Mouse (Mus musculus) adrenal gland, adult 8-10 months (tissue): ENCODE results near the gene Fbxl8. TPM values are rescaled to one million over a fixed set of nuclear protein-coding genes. Genes with fewer than 3 reads are reported as not detected.

ENCODE experiments used
- DNase-seq: peaks from one replicate; pipeline ENCODE4 v3.0.0; 2022
- microRNA-seq, 2 experiments: library from miRNA; unstranded; fragments of <30 nt; microRNA quantifications; one replicate each; pipeline ENCODE4 v1.2.0; 2022
- total RNA-seq, 4 experiments: library from RNA; stranded (reverse); gene quantifications; 2 replicates each; pipeline ENCODE4 v1.2.4; 2022

Fbxl8 gene
- total RNA-seq, 4 experiments from 2014 or later: 3.9 to 5.4 (median 4.5) TPM

DNA sequence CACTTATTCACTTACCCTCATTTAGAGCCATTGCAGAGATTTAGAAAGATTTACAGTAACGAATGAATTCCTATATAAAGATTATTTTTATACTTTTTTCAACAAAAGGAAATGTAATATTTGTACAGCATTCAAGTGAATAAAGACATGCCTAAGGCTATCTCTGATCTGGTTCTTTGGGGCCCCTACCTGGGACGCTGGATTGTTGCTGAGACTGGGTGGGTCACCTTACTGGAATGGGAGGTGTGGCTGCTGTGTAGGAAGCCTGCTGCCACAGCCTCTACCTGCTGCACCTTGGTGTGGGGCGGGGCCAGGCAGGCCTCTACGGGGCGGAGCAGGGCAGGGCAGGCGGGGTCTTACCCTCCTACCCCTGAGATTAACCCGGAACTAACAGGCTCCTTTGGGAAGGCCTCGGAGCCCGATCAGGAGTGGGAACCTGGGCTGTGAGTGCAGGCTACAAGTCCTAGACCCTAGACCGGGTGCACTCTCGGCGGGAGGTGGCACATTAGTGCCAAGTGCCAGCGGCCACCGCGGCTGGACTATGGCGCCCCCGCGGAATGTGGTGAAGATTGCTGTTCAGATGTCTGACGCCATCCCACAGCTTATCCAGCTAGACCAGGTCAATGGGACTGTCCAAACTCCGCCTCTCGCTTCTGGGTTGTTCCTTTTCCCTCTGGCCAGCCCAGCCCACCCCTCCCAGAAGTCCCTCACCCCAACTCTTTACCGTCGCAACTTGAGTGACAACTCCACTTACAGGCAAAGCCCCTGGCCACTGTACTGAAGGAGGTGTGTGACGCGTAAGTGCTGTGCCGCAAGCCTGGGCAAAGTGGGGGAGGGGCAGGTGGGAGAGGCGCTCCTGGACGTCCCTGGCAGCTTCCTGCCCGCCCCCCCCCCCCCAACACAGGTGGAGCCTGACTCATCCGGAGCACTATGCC lies 41.0 kb downstream of the Fbxl8 start, which contains the start of gene Elmo3:
TSS of gene Elmo3 (plus strand) at position 391 of the 935 bp plus-strand sequence.
- DNase-seq: no peak

- DNase-seq: no peak
Observed at GRCm38 (mm10) chr8:105306146-105306691, 41.8 kb downstream of the Fbxl8 start.

DNA sequence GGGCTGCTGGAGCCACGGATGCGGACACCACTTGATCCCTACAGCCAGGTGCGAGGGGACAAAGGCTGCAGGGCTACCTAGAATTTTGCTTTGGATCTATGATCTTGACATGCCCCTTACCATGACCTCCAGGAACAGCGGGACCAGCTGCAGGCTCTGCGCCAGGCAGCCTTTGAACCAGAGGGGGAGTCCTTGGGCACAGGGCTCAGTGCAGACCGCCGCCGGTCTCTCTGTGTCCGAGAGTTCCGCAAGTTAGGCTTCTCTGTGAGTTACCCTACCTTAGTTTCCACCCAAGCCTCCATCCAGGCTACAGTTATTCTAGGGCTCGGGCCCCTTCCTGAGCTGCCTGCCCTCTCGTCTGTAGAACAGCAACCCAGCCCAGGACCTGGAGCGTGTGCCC lies 43.2 kb downstream of the Fbxl8 start:
- DNase-seq: no peak

DNA sequence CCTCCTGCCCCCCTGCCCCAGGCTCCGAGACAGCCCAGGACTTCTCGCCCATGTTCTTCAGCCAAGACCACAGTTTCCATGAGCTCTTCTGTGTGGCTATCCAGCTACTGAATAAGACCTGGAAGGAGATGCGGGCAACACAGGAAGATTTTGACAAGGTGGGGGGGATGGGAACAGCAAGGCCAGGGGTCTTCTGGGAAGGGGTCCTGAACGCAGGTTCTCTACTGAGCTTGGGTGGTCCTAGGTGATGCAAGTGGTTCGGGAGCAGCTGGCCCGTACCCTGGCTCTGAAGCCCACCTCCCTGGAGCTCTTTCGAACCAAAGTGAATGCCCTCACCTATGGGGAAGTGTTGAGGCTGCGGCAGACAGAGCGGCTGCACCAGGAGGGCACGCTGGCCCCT lies 44.0 kb downstream of the Fbxl8 start:
- DNase-seq: no peak

DNA sequence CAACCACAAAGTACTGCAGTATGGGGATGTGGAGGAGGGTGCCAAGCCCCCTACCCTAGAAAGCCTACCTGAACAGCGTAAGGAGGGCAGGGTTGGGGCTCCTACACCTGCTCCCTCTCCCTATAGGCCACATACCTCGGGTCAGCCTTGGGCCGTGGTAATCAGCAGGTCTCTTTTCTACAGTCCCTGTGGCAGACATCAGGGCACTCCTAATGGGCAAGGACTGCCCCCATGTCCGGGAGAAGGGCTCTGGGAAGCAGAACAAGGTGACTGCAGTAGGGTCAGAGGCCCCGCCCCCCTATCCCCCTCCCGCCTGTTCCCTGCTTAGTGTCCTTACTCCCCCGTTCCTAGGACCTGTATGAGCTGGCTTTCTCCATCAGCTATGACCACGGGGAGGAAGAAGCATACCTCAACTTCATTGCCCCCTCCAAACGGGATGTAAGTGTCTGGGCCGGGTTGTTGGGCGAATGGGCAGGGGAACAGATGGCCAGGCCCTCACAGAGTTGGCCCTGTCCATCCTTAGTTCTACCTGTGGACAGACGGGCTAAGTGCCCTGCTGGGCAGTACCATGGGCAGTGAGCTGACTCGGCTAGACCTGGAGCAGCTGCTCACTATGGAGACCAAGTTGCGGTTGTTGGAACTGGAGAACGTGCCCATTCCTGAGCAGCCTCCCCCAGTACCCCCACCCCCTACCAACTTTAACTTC lies 44.8 kb downstream of the Fbxl8 start:
- no peak for DNase-seq

GRCm38 (mm10) chr8:105310118-105310517 lies 45.7 kb downstream of the Fbxl8 start:
- DNase-seq: no peak

DNA sequence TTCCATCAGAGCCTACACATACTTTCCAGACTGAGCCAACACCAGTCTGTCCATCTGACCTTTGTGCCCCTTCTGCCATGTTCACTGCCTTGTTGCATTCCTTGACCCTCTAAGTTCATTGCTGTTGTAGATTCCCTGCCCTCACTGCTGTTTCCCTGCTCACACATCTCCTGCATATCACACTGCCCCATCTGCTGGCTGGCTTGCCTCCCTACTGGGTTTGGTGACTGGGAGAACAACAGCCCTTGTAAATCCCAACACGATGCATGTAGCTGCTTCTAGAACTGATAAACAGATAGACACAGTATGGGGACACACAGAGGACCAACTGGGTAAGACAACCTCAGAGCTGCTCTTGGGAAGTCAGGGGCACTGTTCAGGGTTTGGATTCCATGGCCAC lies 47.3 kb downstream of the Fbxl8 start:
- no peak for DNase-seq

GRCm38 (mm10) chr8:105312891-105313481 lies 48.5 kb downstream of the Fbxl8 start:
- no peak for DNase-seq

DNA sequence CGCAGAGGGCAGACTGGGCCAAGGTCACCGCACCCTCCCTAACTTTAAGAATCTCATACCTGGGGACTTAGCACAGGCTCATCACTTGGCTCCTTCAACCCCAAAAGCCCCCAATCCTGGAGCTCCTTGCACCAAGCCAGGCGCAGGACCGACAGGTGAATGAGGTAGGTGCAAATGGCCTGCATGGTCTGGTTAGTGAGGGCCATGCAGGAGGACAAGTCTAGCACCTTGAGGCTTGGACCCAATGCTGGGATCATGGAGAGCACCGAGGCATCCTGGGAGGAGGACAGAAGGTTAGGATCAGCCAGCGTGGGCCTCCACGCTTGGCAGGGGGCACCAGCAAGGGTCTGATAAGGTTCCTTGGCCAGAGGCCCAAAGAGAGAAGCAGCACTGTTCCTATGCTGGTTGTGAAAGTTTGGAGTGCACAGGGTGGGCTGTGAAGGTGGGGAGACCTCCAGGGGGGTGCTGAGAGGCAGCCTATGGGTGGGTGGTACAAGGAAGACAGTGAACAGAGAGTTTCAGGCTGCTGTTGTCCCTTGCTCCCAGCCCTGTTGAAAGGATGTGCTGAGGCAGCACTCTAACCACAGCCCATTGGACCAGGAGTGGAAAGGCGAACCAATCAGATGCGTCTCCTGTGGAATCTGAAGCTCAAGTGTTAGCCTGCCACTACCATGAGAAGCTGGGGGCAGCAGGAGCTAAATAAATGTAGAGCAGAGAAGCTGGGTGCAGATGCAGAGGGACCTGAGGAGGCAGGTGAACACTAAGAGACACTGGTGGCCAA lies 49.4 kb downstream of the Fbxl8 start:
- DNase-seq: no peak

- DNase-seq: no peak
Observed at GRCm38 (mm10) chr8:105315073-105315769, 50.8 kb downstream of the Fbxl8 start.

DNA sequence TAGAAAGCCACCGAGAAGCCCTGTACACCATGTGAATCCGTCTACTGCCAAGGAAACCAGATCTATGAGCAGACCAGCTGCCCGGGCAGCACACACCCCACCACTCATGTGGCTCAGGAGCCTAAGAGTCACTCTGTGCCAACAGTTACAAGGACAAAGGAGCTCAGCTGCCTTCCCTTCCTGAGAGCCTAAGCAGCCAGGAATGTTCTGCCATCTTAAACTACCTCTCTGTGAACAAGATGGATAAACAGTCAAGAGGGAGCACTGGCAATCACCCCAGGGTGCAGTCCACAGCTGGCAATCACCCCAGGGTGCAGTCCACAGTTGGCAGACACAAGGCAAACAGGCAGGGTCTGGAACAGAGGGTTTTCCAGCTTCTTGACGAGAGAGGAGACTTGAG lies 53.5 kb downstream of the Fbxl8 start:
- no peak for DNase-seq

DNA sequence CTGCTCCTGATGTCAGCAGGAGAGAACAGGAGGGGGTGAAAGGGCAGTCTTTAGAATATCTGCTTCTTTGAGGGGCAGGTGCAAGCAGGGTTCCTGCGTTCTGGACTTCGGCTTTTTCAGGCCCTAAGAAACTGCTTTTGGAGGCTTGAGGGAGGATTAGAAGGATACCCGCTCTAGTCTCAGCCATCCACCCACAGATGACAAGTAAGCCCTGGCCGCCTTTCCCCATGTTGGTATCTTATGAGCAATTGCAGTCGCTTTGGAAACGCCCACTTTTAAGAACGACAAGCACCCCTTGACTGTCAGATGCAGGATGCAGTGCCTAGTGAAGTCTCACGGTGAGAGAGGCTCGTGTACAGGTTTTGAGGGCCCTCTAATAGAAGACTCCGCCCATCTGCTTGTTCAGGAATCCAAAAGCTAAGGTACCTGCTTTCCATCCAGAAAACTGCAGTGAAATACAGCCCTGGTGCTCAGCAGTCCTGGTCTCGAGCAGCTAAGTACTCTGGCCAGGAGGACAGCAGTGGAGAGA lies 54.3 kb downstream of the Fbxl8 start:
- no peak for DNase-seq

Small RNAs within 50 kb of the gene (microRNA-seq; reads per million reads assigned to microRNA genes)
- gene Gm27320 (0 reads per million in 2 experiments), gene Mir328 (2,452 to 2,822 reads per million in 2 experiments)

Other genes with a start within 250 kb of the Fbxl8 start
- gene Ces3a, start 216.0 kb upstream of the Fbxl8 start, total RNA-seq: 1 to 10 TPM in 1 of 4 experiments, not detected in 3; 1.6 TPM
- under 1 TPM in 1 of 4 experiments, not detected in 3; 0.73 TPM for gene Ces3b, start 180.9 kb upstream of the Fbxl8 start, total RNA-seq
- under 1 TPM in 2 of 4 experiments, not detected in 2; 0.16 to 0.24 TPM for gene Ces4a, start 132.8 kb upstream of the Fbxl8 start, total RNA-seq
- gene Cbfb, start 94.0 kb upstream of the Fbxl8 start, total RNA-seq: 100 to 1,000 TPM in 2 of 4 experiments, 10 to 100 TPM in 2; 71.5 to 127 (median 93.2) TPM
- gene D230025D16Rik, start 39.5 kb upstream of the Fbxl8 start, total RNA-seq: 10 to 100 TPM; 25.0 to 31.8 (median 28.4) TPM
- 1 to 10 TPM; 3.5 to 5.9 (median 4.6) TPM for gene B3gnt9, start 9.5 kb upstream of the Fbxl8 start, total RNA-seq
- gene Tradd, start within 50 bp of the Fbxl8 start, total RNA-seq: 10 to 100 TPM; 15.5 to 20.0 (median 19.2) TPM
- gene Hsf4, start 5.2 kb downstream of the Fbxl8 start, total RNA-seq: 1 to 10 TPM; 2.1 to 4.8 (median 3.3) TPM
- gene Nol3, start 11.5 kb downstream of the Fbxl8 start, total RNA-seq: 10 to 100 TPM in 1 of 4 experiments, 1 to 10 TPM in 3; 5.5 to 11.7 (median 6.5) TPM
- 1 to 10 TPM; 2.6 to 5.0 (median 4.6) TPM for gene 4931428F04Rik, start 25.2 kb downstream of the Fbxl8 start, total RNA-seq
- 10 to 100 TPM; 20.0 to 57.6 (median 36.8) TPM for gene Exoc3l, start 31.5 kb downstream of the Fbxl8 start, total RNA-seq
- 10 to 100 TPM; 39.5 to 53.6 (median 42.0) TPM for gene E2f4, start 33.0 kb downstream of the Fbxl8 start, total RNA-seq
- gene Elmo3, start 41.0 kb downstream of the Fbxl8 start, total RNA-seq: 10 to 100 TPM in 2 of 4 experiments, 1 to 10 TPM in 2; 7.0 to 14.0 (median 9.3) TPM
- 10 to 100 TPM in 2 of 4 experiments, 1 to 10 TPM in 2; 3.1 to 14.2 (median 8.5) TPM for gene Lrrc29, start 61.6 kb downstream of the Fbxl8 start, total RNA-seq
- gene Tmem208, start 61.7 kb downstream of the Fbxl8 start, total RNA-seq: 10 to 100 TPM; 62.1 to 66.9 (median 65.1) TPM
- 10 to 100 TPM; 11.8 to 21.9 (median 17.1) TPM for gene Fhod1, start 83.3 kb downstream of the Fbxl8 start, total RNA-seq
- 1 to 10 TPM in 3 of 4 experiments, under 1 TPM in 1; 0.73 to 1.9 (median 1.4) TPM for gene Slc9a5, start 84.2 kb downstream of the Fbxl8 start, total RNA-seq
- 1 to 10 TPM in 2 of 4 experiments, under 1 TPM in 2; 0.42 to 2.7 (median 1.3) TPM for gene Plekhg4, start 108.6 kb downstream of the Fbxl8 start, total RNA-seq
- under 1 TPM in 1 of 4 experiments, not detected in 3; 0.15 TPM for gene Kctd19, start 148.9 kb downstream of the Fbxl8 start, total RNA-seq
- 10 to 100 TPM in 1 of 4 experiments, 1 to 10 TPM in 3; 4.1 to 10.1 (median 7.0) TPM for gene Lrrc36, start 148.9 kb downstream of the Fbxl8 start, total RNA-seq
- gene Tppp3, start 206.9 kb downstream of the Fbxl8 start, total RNA-seq: 10 to 100 TPM; 28.3 to 40.2 (median 33.0) TPM
- 10 to 100 TPM; 20.6 to 40.1 (median 31.3) TPM for gene Zdhhc1, start 232.3 kb downstream of the Fbxl8 start, total RNA-seq